Comparison of ENCODE assay signal across 19 mouse cellular contexts in genomic region chr2:170724136-170724535, GRCm38 (mm10). TPM values are rescaled to one million over a fixed set of nuclear protein-coding genes. Genes with fewer than 3 reads are reported as not detected.
DNase-seq lines count a peak whose midpoint lies in the region; ATAC-seq and TF ChIP-seq lines count a peak whose summit lies in the region.
"Had no signal": no experiment of that assay in that cellular context is flagged by ENCODE, and none has a peak within 500 bp of the region (broad histone marks: within the 10 kb centered on the region; RNA-seq: fewer than 3 reads in every experiment).

No protein-coding gene starts in this region.

- no peaks in the 10 kb centered on the region for H3K36me3 ChIP-seq in forebrain, embryonic 14.5 days (ENCODE audit: control insufficient read depth, insufficient read depth, low read length)
- no peaks in the 10 kb centered on the region for H3K36me3 ChIP-seq in forebrain, postnatal 0 days (ENCODE audit: insufficient read depth)
- H3K36me3 ChIP-seq: embryonic facial prominence, embryonic 10.5 days; G1E; heart, embryonic 13.5 days; hindbrain, embryonic 15.5 days had no signal

- peaks cover 5% of the 10 kb centered on the region; the same call in 1 of the 2 replicates for H3K4me1 ChIP-seq in forebrain, embryonic 14.5 days (ENCODE audit: control insufficient read depth, insufficient read depth, low read length)
- no peaks in the 10 kb centered on the region for H3K4me1 ChIP-seq in forebrain, postnatal 0 days (ENCODE audit: insufficient read depth)

- H3K27me3 ChIP-seq in forebrain, embryonic 14.5 days (replicated peaks; ENCODE audit: control insufficient read depth, insufficient read depth, low read length) = no peaks in the 10 kb centered on the region
- H3K27me3 ChIP-seq in forebrain, postnatal 0 days (ENCODE audit: insufficient read depth, low read length) = no peaks in the 10 kb centered on the region
- H3K27me3 ChIP-seq: heart, embryonic 13.5 days; hindbrain, embryonic 15.5 days had no signal

- H3K27ac ChIP-seq in forebrain, embryonic 14.5 days (ENCODE audit: low read depth, low read length) = no peak overlapping the region
- no peak overlapping the region for H3K27ac ChIP-seq in forebrain, postnatal 0 days (ENCODE audit: low read depth, low read length)
- H3K27ac ChIP-seq: embryonic facial prominence, embryonic 10.5 days; heart, embryonic 13.5 days; hindbrain, embryonic 15.5 days had no signal

- no peaks in the 10 kb centered on the region for H3K9me3 ChIP-seq in forebrain, embryonic 14.5 days (replicated peaks; ENCODE audit: control insufficient read depth, low read length)
- H3K9me3 ChIP-seq in forebrain, postnatal 0 days (ENCODE audit: low read length) = no peaks in the 10 kb centered on the region
- H3K9me3 ChIP-seq: embryonic facial prominence, embryonic 10.5 days; hindbrain, embryonic 15.5 days had no signal

- no peak overlapping the region for H3K4me3 ChIP-seq in forebrain, embryonic 14.5 days (ENCODE audit: low read depth, low read length)
- no peak overlapping the region for H3K4me3 ChIP-seq in forebrain, postnatal 0 days (ENCODE audit: low read depth, low read length)
- H3K4me3 ChIP-seq: embryonic facial prominence, embryonic 10.5 days; heart, embryonic 13.5 days; hindbrain, embryonic 15.5 days had no signal

- no peak for ATAC-seq in forebrain, embryonic 14.5 days
- no peak for ATAC-seq in forebrain, postnatal 0 days
- ATAC-seq: CD4-positive, CD25-positive, alpha-beta regulatory T cell, adult 4 months; forebrain, embryonic 16.5 days had no signal

- TF ChIP-seq CTCF in forebrain, postnatal 0 days (IDR thresholded peaks at IDR 0.05; ENCODE audit: low read depth) = no peak

- DNase-seq in cerebellum, postnatal 10 days = peak; percentile 53
- no peak for DNase-seq in cerebellum, adult 9-11 months
- peak; percentile 24 for DNase-seq in forebrain, embryonic 14.5 days (ENCODE audit: low spot score)
- DNase-seq in forebrain, postnatal 0 days = no peak
- peak; percentile 6 to 21 for DNase-seq in kidney, postnatal 4 days
- no peak for DNase-seq in kidney, postnatal 14 days
- peak; percentile 10 for DNase-seq in brain, adult 2 months (ENCODE audit: low read depth, low spot score)
- DNase-seq: adrenal gland, adult 8-10 months; adrenal gland, postnatal 36 days; B cell, adult 2 months; cerebellum, adult 18-20 months; gastrocnemius, postnatal 14 days; heart, postnatal 36 days had no signal

- no peak overlapping the region for H3K4me2 ChIP-seq in forebrain, embryonic 14.5 days (ENCODE audit: low read length)
- no peak overlapping the region for H3K4me2 ChIP-seq in forebrain, postnatal 0 days (ENCODE audit: low read depth)
- H3K4me2 ChIP-seq: heart, embryonic 13.5 days; hindbrain, embryonic 15.5 days had no signal

- WGBS in forebrain, embryonic 14.5 days = 56% methylated on average over 13 of the region's 13 CpGs
- WGBS in forebrain, postnatal 0 days = 44% methylated on average over 13 of the region's 13 CpGs

- no peak overlapping the region for H3K9ac ChIP-seq in forebrain, embryonic 14.5 days (ENCODE audit: low read length)
- no peak overlapping the region for H3K9ac ChIP-seq in forebrain, postnatal 0 days
- H3K9ac ChIP-seq: heart, embryonic 13.5 days; hindbrain, embryonic 15.5 days had no signal

RNA-seq across cellular contexts. Expression of gene Dok5, which starts 7.5 kb away (rescaled TPM):
- 41.8 and 58.1 TPM in 2 replicates for polyA plus RNA-seq in forebrain, embryonic 14.5 days (2014; fragmentation: Nextera tagmentation; extraction: Ambion mirVana)
- 50.2 and 93.9 TPM in 2 replicates for total RNA-seq in forebrain, postnatal 0 days (2014; rRNA removed)
- polyA plus RNA-seq in forebrain, postnatal 0 days (2015; fragmentation: Nextera tagmentation; extraction: Ambion mirVana) = 79.9 and 128 TPM in 2 replicates
- polyA plus RNA-seq: CD4-positive, CD25-positive, alpha-beta regulatory T cell, adult 4 months; G1E had no signal

Comparison
In these comparisons a context has a peak if more than half of its experiments do, and no peak if none do; other contexts are left out.
1. DNase-seq: peak in cerebellum, postnatal 10 days (2 of 2), forebrain, embryonic 14.5 days (single experiment), kidney, postnatal 4 days (2 of 2) and brain, adult 2 months (single experiment); none in cerebellum, adult 9-11 months (single experiment), forebrain, postnatal 0 days (single experiment) and kidney, postnatal 14 days (single experiment).